Mouse (Mus musculus): ENCODE data around the gene Skap1. TPM values are rescaled to one million over a fixed set of nuclear protein-coding genes. Genes with fewer than 3 reads are reported as not detected.
"Not testable (repeated sequence)": the region's sequence is repeated elsewhere in the genome, so short reads cannot be mapped to it uniquely, and the experiment has no call there.

Skap1 gene
- polyA plus RNA-seq, 1 experiment from 2014 or later = 2.5 TPM

GRCm38 (mm10) chr11:96766555-96766954 is 302.2 kb downstream of the Skap1 start:
- H3K36me3 ChIP-seq (ENCODE audit: poor library complexity, severe bottlenecking) = peaks cover 40% of the 10 kb centered on the region
- H3K4me2 ChIP-seq = no peak overlapping the region; the same call in 1 of the 2 replicates

GRCm38 (mm10) chr11:96767096-96767495 is 302.7 kb downstream of the Skap1 start:
- 15% methylated on average over 7 of the region's 7 CpGs for WGBS
- Histone ChIP-seq H3K4me2 (no peak overlapping the region; the same call in 1 of the 2 replicates), H3K4me1 (peaks cover 49% of the 10 kb centered on the region), H3K27ac (peak overlapping the region; percentile 85), H3K9me3 (replicated peaks) (no peaks in the 10 kb centered on the region), H3K4me3 (no peak overlapping the region), H3K36me3 (ENCODE audit: poor library complexity, severe bottlenecking) (peaks cover 45% of the 10 kb centered on the region), H3K9ac (peak overlapping the region; percentile 46; the same call in 1 of the 2 replicates), H3K27me3 (no peaks in the 10 kb centered on the region)
- peak; percentile 82 for ATAC-seq

More at GRCm38 (mm10) chr11:96766555-96766954, 302.2 kb downstream of the Skap1 start:
- H3K4me3 ChIP-seq = no peak overlapping the region
- no peaks in the 10 kb centered on the region for H3K9me3 ChIP-seq (replicated peaks)
- H3K9ac ChIP-seq = no peak overlapping the region
- no peaks in the 10 kb centered on the region for H3K27me3 ChIP-seq
- WGBS = 66% methylated on average over 12 of the region's 12 CpGs
- peaks cover 49% of the 10 kb centered on the region for H3K4me1 ChIP-seq
- peak overlapping the region; percentile 85 for H3K27ac ChIP-seq
- ATAC-seq = no peak

GRCm38 (mm10) chr11:96768240-96768639 is 303.8 kb downstream of the Skap1 start:
- no peak for ATAC-seq
- peak overlapping the region; percentile 46; the same call in 1 of the 2 replicates for H3K9ac ChIP-seq
- no peaks in the 10 kb centered on the region for H3K27me3 ChIP-seq
- peak overlapping the region; percentile 85 for H3K27ac ChIP-seq
- 67% methylated on average over 9 of the region's 9 CpGs for WGBS
- H3K4me1 ChIP-seq = peaks cover 44% of the 10 kb centered on the region
- no peak overlapping the region for H3K4me2 ChIP-seq
- H3K4me3 ChIP-seq = no peak overlapping the region
- H3K36me3 ChIP-seq (ENCODE audit: poor library complexity, severe bottlenecking) = peaks cover 56% of the 10 kb centered on the region
- H3K9me3 ChIP-seq (replicated peaks) = no peaks in the 10 kb centered on the region

DNA sequence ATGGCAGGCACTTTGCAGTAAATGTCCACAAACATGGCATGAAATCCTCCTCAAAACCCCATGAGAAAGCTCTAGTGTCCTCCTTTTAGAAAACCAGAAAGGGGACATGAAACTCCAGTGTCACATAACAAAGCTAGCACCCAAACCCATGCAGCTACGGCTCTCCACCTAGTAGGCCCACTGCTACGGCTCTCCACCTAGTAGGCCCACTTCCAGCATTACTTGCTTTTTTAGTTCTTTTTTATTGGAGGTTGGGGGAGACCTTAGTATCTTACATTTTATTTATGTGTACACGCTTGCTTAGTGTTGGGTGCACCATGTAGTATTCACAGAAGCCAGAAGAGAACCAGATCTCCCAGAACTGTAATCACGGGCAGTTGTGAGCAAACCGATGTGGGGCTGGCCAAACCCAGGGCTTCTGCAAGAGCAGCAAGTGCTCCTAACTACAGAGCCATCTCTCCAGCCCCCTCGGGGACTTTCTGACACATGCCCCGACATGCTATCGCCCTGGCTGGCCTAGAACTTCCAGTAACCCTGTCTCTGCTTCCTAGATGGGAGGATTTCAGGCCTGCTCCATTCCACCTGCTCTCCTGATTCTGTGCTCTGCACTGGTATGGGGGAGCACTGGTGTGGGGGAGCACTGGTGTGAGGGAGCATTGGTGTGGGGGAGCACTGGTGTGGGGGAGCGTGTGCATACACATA is 307.0 kb downstream of the Skap1 start:
- Histone ChIP-seq H3K4me3 (no peak overlapping the region), H3K9ac (no peak overlapping the region), H3K9me3 (replicated peaks) (no peaks in the 10 kb centered on the region), H3K36me3 (ENCODE audit: poor library complexity, severe bottlenecking) (peaks cover 67% of the 10 kb centered on the region), H3K4me2 (no peak overlapping the region), H3K4me1 (peaks cover 39% of the 10 kb centered on the region), H3K27me3 (no peaks in the 10 kb centered on the region), H3K27ac (no peak overlapping the region)
- WGBS = 97% methylated on average over 9 of the region's 9 CpGs
- no peak for ATAC-seq

DNA sequence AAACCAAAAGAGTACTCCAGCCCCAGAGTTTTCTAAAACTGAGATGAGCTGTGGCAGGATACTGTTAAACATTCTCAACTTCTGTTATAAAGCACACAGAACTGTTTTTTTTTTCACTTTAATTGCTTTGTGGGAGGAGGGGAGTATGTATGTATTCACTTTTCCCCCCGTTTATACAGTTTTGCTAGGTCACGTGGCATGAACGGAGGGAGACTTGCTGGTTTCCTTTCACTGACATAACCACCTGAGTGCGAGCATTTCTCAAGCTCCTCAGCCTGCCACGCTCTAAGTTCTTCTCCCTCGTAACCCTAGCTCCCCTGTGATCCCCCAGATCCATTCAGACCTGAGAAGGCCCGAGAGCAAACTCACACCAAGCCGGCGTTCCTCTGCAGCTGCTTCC is 308.0 kb downstream of the Skap1 start:
- ATAC-seq = no peak
- H3K4me2 ChIP-seq = no peak overlapping the region
- H3K9ac ChIP-seq = no peak overlapping the region
- H3K9me3 ChIP-seq (replicated peaks) = no peaks in the 10 kb centered on the region
- H3K4me3 ChIP-seq = no peak overlapping the region
- peaks cover 67% of the 10 kb centered on the region for H3K36me3 ChIP-seq (ENCODE audit: poor library complexity, severe bottlenecking)
- no peaks in the 10 kb centered on the region for H3K27me3 ChIP-seq
- peaks cover 36% of the 10 kb centered on the region for H3K4me1 ChIP-seq
- no peak overlapping the region for H3K27ac ChIP-seq
- whole genome bisulfite sequencing = 91% methylated on average over 9 of the region's 9 CpGs

- Histone ChIP-seq H3K4me2 (no peak overlapping the region), H3K27ac (no peak overlapping the region), H3K9ac (no peak overlapping the region), H3K36me3 (ENCODE audit: poor library complexity, severe bottlenecking) (peaks cover 48% of the 10 kb centered on the region), H3K9me3 (replicated peaks) (no peaks in the 10 kb centered on the region), H3K27me3 (no peaks in the 10 kb centered on the region), H3K4me1 (peaks cover 25% of the 10 kb centered on the region), H3K4me3 (no peak overlapping the region)
- WGBS = 85% methylated on average over 3 of the region's 3 CpGs
- no peak for ATAC-seq
Measured at GRCm38 (mm10) chr11:96774536-96774935, 310.1 kb downstream of the Skap1 start.

DNA sequence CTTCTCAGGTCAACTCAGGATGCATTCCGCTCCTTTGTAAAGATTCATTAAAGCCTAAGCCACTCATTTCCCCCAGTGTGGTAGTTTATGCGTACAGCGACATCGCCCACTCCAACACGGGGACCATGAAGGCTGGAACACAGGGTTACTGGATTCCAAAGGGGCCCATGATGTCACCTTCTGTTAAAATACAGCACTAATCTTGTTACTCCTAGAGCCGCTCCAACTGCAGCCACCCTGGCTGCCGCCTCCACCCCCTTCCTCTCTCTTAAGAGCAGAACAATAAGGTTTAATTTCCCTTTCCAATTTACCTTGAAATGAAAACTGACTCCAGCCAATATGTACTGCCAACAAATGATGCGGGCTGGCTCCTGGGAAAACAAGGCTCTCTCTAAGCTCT is 310.7 kb downstream of the Skap1 start:
- ATAC-seq = no peak
- Histone ChIP-seq H3K27me3 (no peaks in the 10 kb centered on the region), H3K4me2 (no peak overlapping the region), H3K4me1 (peaks cover 25% of the 10 kb centered on the region), H3K36me3 (ENCODE audit: poor library complexity, severe bottlenecking) (peaks cover 43% of the 10 kb centered on the region), H3K27ac (no peak overlapping the region), H3K9me3 (replicated peaks) (no peaks in the 10 kb centered on the region), H3K4me3 (no peak overlapping the region), H3K9ac (no peak overlapping the region)
- 82% methylated on average over 8 of the region's 8 CpGs for WGBS

DNA sequence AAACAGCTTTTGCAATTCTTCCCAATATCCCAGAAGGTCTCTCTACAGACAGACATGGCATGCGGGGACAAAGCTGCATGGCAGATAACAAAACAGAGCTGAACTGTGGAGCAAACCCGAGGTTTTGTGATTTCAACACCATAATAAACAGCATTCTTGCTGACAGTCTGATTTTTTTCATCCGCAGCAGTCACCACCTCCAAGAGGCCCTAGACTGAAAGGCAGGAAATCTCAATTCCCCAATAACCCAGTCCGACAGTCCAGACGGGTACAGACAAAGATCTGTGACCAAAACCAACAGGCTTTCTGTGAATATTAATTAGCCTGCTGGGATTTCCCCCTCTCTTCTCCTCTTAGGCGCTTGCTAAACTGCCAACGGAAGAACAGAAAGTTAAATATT is 311.3 kb downstream of the Skap1 start:
- Histone ChIP-seq H3K9me3 (replicated peaks) (no peaks in the 10 kb centered on the region), H3K9ac (no peak overlapping the region), H3K27me3 (no peaks in the 10 kb centered on the region), H3K4me3 (no peak overlapping the region), H3K36me3 (ENCODE audit: poor library complexity, severe bottlenecking) (peaks cover 37% of the 10 kb centered on the region), H3K27ac (no peak overlapping the region), H3K4me2 (peak overlapping the region; percentile 7; the same call in 1 of the 2 replicates), H3K4me1 (peaks cover 25% of the 10 kb centered on the region)
- WGBS = 76% methylated on average over 7 of the region's 7 CpGs
- no peak for ATAC-seq

DNA sequence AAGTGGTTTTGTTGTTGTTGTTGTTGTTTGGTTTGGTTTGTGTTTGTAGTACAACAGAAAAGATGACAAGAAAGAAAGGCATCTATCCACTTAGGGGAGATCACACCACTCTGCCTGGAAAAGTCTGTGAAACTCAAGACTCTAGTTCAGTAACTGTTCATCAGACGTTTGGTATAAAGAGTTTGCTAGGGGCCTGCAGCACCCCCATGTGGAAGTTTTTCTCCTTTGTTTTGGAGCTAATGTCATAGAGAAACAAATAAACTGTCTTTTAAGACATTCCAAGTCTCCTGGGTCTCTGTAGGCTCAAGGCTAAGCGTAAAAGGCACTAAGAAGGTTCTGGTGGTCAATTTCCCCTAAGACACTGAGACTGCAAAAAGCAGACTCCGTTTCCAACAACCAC is 311.7 kb downstream of the Skap1 start:
- H3K4me2 ChIP-seq = peak overlapping the region; percentile 87
- H3K27me3 ChIP-seq = no peaks in the 10 kb centered on the region
- peak overlapping the region; percentile 73; the same call in 1 of the 2 replicates for H3K4me3 ChIP-seq
- H3K4me1 ChIP-seq = peaks cover 25% of the 10 kb centered on the region
- no peak for ATAC-seq
- peaks cover 33% of the 10 kb centered on the region for H3K36me3 ChIP-seq (ENCODE audit: poor library complexity, severe bottlenecking)
- peak overlapping the region; percentile 76; the same call in 1 of the 2 replicates for H3K9ac ChIP-seq
- WGBS = 49% methylated on average over 3 of the region's 3 CpGs
- H3K27ac ChIP-seq = no peak overlapping the region
- no peaks in the 10 kb centered on the region for H3K9me3 ChIP-seq (replicated peaks)

GRCm38 (mm10) chr11:96776968-96777962 is 312.9 kb downstream of the Skap1 start, which contains the start of gene Snx11:
Snx11 (minus strand) TSS chr11:96777559.
- Histone ChIP-seq H3K36me3 (ENCODE audit: poor library complexity, severe bottlenecking) (peaks cover 21% of the 10 kb centered on the region), H3K27ac (peak within 1 kb of the TSS; percentile 68), H3K9me3 (replicated peaks) (no peaks in the 10 kb centered on the region), H3K4me2 (peak within 1 kb of the TSS; percentile 87), H3K9ac (peak within 1 kb of the TSS; percentile 76), H3K4me1 (peaks cover 25% of the 10 kb centered on the region), H3K4me3 (peak within 1 kb of the TSS; percentile 73), H3K27me3 (no peaks in the 10 kb centered on the region)
- 2% methylated on average over 59 of the region's 59 CpGs for WGBS
- peak; percentile 99 for ATAC-seq

GRCm38 (mm10) chr11:96778061-96778627 is 313.8 kb downstream of the Skap1 start:
- WGBS = 70% methylated on average over 10 of the region's 10 CpGs
- H3K9ac ChIP-seq = peak overlapping the region; percentile 76
- H3K9me3 ChIP-seq (replicated peaks); H3K27me3 ChIP-seq; ATAC-seq: not testable (repeated sequence)
- peaks cover 12% of the 10 kb centered on the region for H3K36me3 ChIP-seq (ENCODE audit: poor library complexity, severe bottlenecking)
- H3K27ac ChIP-seq = peak overlapping the region; percentile 68; the same call in 1 of the 2 replicates
- H3K4me2 ChIP-seq = peak overlapping the region; percentile 87
- peak overlapping the region; percentile 73 for H3K4me3 ChIP-seq
- H3K4me1 ChIP-seq = peaks cover 25% of the 10 kb centered on the region

All from forebrain, embryonic 13.5 days (tissue).